Mouse (Mus musculus) CD4-positive helper T cell, adult 2 months (primary cell): ENCODE results near the gene Lyl1.

ENCODE experiments used
- DNase-seq: peaks from one replicate; pipeline ENCODE4 v3.0.0-alpha.2; 2012; ENCODE audit warnings: low read depth, missing footprints, low spot score

Lyl1 gene

GRCm38 (mm10) chr8:84703466-84704249 lies 2.4 kb downstream of the Lyl1 start:
- DNase-seq, result peak; percentile 79

- peak; percentile 81 for DNase-seq
Measured at GRCm38 (mm10) chr8:84704356-84704755, 3.1 kb downstream of the Lyl1 start.

GRCm38 (mm10) chr8:84704867-84705831 lies 3.9 kb downstream of the Lyl1 start:
- peak; percentile 24 for DNase-seq

- DNase-seq, result no peak
Measured at GRCm38 (mm10) chr8:84705960-84706359, 4.7 kb downstream of the Lyl1 start.

GRCm38 (mm10) chr8:84706610-84707266 lies 5.5 kb downstream of the Lyl1 start:
- no peak for DNase-seq

- peak; percentile 19 for DNase-seq
Measured at GRCm38 (mm10) chr8:84707267-84707883, 6.1 kb downstream of the Lyl1 start.

GRCm38 (mm10) chr8:84708071-84708541 lies 6.8 kb downstream of the Lyl1 start:
- DNase-seq, result no peak

- DNase-seq, result peak; percentile 87
Measured at GRCm38 (mm10) chr8:84708774-84709475, 7.7 kb downstream of the Lyl1 start.

- no peak for DNase-seq
Measured at GRCm38 (mm10) chr8:84709931-84710330, 8.7 kb downstream of the Lyl1 start.

GRCm38 (mm10) chr8:84711312-84711711 lies 10.1 kb downstream of the Lyl1 start:
- no peak for DNase-seq

- no peak for DNase-seq
Measured at GRCm38 (mm10) chr8:84711933-84712758, 10.9 kb downstream of the Lyl1 start.

- no peak for DNase-seq
Measured at GRCm38 (mm10) chr8:84712759-84713120, 11.5 kb downstream of the Lyl1 start.

GRCm38 (mm10) chr8:84713381-84713780 lies 12.1 kb downstream of the Lyl1 start:
- DNase-seq, result no peak

GRCm38 (mm10) chr8:84714161-84714560 lies 12.9 kb downstream of the Lyl1 start:
- no peak for DNase-seq

- DNase-seq, result no peak
Measured at GRCm38 (mm10) chr8:84715893-84716468, 14.7 kb downstream of the Lyl1 start.

- no peak for DNase-seq
Measured at GRCm38 (mm10) chr8:84716790-84717189, 15.5 kb downstream of the Lyl1 start.

- DNase-seq, result no peak
Measured at GRCm38 (mm10) chr8:84718476-84718875, 17.2 kb downstream of the Lyl1 start.

- DNase-seq, result no peak
Measured at GRCm38 (mm10) chr8:84718959-84719690, 17.9 kb downstream of the Lyl1 start.

GRCm38 (mm10) chr8:84722530-84722849 lies 21.2 kb downstream of the Lyl1 start:
- no peak for DNase-seq
